Mouse (Mus musculus): ENCODE data around the gene Hck. TPM values are rescaled to one million over a fixed set of nuclear protein-coding genes. Genes with fewer than 3 reads are reported as not detected.

Gene Hck
- polyA plus RNA-seq, 1 experiment from 2014 or later, result 13.3 TPM

GRCm38 (mm10) chr2:153194255-153194654 lies 86.0 kb downstream of the Hck start:
- TF ChIP-seq CTCF (IDR thresholded peaks at IDR 0.05; ENCODE audit: low read depth), result no peak
- no peak for TF ChIP-seq EP300 (IDR thresholded peaks at IDR 0.05; ENCODE audit: low read depth)
- Histone ChIP-seq H3K27me3 (ENCODE audit: insufficient read depth, low read length) (no peaks in the 10 kb centered on the region), H3K4me2 (ENCODE audit: low read depth, low read length) (no peak overlapping the region), H3K4me3 (ENCODE audit: low read depth, low read length) (no peak overlapping the region), H3K36me3 (replicated peaks; ENCODE audit: insufficient read depth, low read length) (peaks cover 73% of the 10 kb centered on the region), H3K4me1 (ENCODE audit: insufficient read depth) (no peaks in the 10 kb centered on the region), H3K9ac (replicated peaks) (no peak overlapping the region), H3K27ac (ENCODE audit: low read depth) (no peak overlapping the region), H3K9me3 (ENCODE audit: low read length) (no peaks in the 10 kb centered on the region)
- DNase-seq (no peak), ATAC-seq (no peak)
- WGBS (ENCODE audit: insufficient replicate concordance), result 62% methylated on average over 3 of the region's 3 CpGs

- Histone ChIP-seq H3K4me3 (ENCODE audit: low read depth, low read length) (no peak overlapping the region), H3K27me3 (ENCODE audit: insufficient read depth, low read length) (no peaks in the 10 kb centered on the region), H3K27ac (ENCODE audit: low read depth) (peak overlapping the region; percentile 40; the same call in 1 of the 2 replicates), H3K4me2 (ENCODE audit: low read depth, low read length) (no peak overlapping the region), H3K36me3 (replicated peaks; ENCODE audit: insufficient read depth, low read length) (peaks cover 58% of the 10 kb centered on the region), H3K9ac (replicated peaks) (no peak overlapping the region), H3K4me1 (ENCODE audit: insufficient read depth) (no peaks in the 10 kb centered on the region), H3K9me3 (ENCODE audit: low read length) (no peaks in the 10 kb centered on the region)
- DNase-seq, result no peak
- 26% methylated on average over 5 of the region's 5 CpGs for WGBS (ENCODE audit: insufficient replicate concordance)
- peak; percentile 17; the same call in 1 of the 2 replicates for ATAC-seq
- no peak for TF ChIP-seq EP300 (IDR thresholded peaks at IDR 0.05; ENCODE audit: low read depth)
- no peak for TF ChIP-seq CTCF (IDR thresholded peaks at IDR 0.05; ENCODE audit: low read depth)
Measured at GRCm38 (mm10) chr2:153198485-153198884, 90.2 kb downstream of the Hck start.

DNA sequence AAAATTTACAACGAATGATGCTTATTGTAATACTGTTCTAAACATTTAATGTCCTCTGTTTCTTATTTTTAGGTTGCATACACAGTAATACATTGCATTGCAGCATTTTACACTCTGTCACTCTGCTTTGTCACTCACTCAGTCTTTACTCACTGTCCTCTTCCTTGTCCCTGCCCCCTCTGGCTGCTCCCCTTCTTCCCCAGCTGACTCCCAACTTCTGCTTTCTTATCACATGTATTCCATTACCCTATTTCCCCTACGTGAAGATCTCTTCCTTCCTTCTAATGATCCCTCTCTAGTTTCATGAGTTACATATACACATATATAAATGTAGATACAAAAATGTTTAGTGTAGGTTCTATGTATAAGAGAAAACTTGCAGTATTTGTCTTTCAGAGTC lies 90.8 kb downstream of the Hck start:
- DNase-seq (no peak), ATAC-seq (no peak)
- H3K9ac ChIP-seq (replicated peaks), result no peak overlapping the region
- H3K27me3 ChIP-seq (ENCODE audit: insufficient read depth, low read length), result no peaks in the 10 kb centered on the region
- no peak overlapping the region for H3K4me3 ChIP-seq (ENCODE audit: low read depth, low read length)
- no peak overlapping the region for H3K27ac ChIP-seq (ENCODE audit: low read depth)
- WGBS (ENCODE audit: insufficient replicate concordance), result 45% methylated on average over 2 of the region's 2 CpGs
- peaks cover 58% of the 10 kb centered on the region for H3K36me3 ChIP-seq (replicated peaks; ENCODE audit: insufficient read depth, low read length)
- H3K4me2 ChIP-seq (ENCODE audit: low read depth, low read length), result no peak overlapping the region
- H3K9me3 ChIP-seq (ENCODE audit: low read length), result no peaks in the 10 kb centered on the region
- TF ChIP-seq CTCF (IDR thresholded peaks at IDR 0.05; ENCODE audit: low read depth), result no peak
- TF ChIP-seq EP300 (IDR thresholded peaks at IDR 0.05; ENCODE audit: low read depth), result no peak
- no peaks in the 10 kb centered on the region for H3K4me1 ChIP-seq (ENCODE audit: insufficient read depth)

Other genes starting within 250 kb of the Hck start
- 0.25 TPM in 1 of 2 replicates, not detected in the other for gene Mylk2, start 197.1 kb upstream of the Hck start, polyA plus RNA-seq (2015; fragmentation: Nextera tagmentation; extraction: Ambion mirVana)
- 0.50 and 0.74 TPM in 2 replicates for gene Foxs1, start 175.3 kb upstream of the Hck start, polyA plus RNA-seq (2015; fragmentation: Nextera tagmentation; extraction: Ambion mirVana)
- gene Dusp15, start 156.8 kb upstream of the Hck start, polyA plus RNA-seq (2015; fragmentation: Nextera tagmentation; extraction: Ambion mirVana), result not detected in 2 replicates
- gene Ttll9, start 146.0 kb upstream of the Hck start, polyA plus RNA-seq (2015; fragmentation: Nextera tagmentation; extraction: Ambion mirVana), result 0.18 and 0.31 TPM in 2 replicates
- gene Pdrg1, start 93.0 kb upstream of the Hck start, polyA plus RNA-seq (2015; fragmentation: Nextera tagmentation; extraction: Ambion mirVana), result 26.0 and 26.2 TPM in 2 replicates
- gene Xkr7, start 76.6 kb upstream of the Hck start, polyA plus RNA-seq (2015; fragmentation: Nextera tagmentation; extraction: Ambion mirVana), result not detected in 2 replicates
- 0.89 and 1.1 TPM in 2 replicates for gene Ccm2l, start 42.5 kb upstream of the Hck start, polyA plus RNA-seq (2015; fragmentation: Nextera tagmentation; extraction: Ambion mirVana)
- gene Tm9sf4, start 52.8 kb downstream of the Hck start, polyA plus RNA-seq (2015; fragmentation: Nextera tagmentation; extraction: Ambion mirVana), result 24.4 and 24.7 TPM in 2 replicates
- 1.1 TPM in 2 replicates for gene Tspyl3, start 117.0 kb downstream of the Hck start, polyA plus RNA-seq (2015; fragmentation: Nextera tagmentation; extraction: Ambion mirVana)
- gene Plagl2, start 133.0 kb downstream of the Hck start, polyA plus RNA-seq (2015; fragmentation: Nextera tagmentation; extraction: Ambion mirVana), result 4.3 and 4.4 TPM in 2 replicates
- gene Pofut1, start 133.1 kb downstream of the Hck start, polyA plus RNA-seq (2015; fragmentation: Nextera tagmentation; extraction: Ambion mirVana), result 1.4 and 1.7 TPM in 2 replicates
- 1.3 and 1.7 TPM in 2 replicates for gene Kif3b, start 182.9 kb downstream of the Hck start, polyA plus RNA-seq (2015; fragmentation: Nextera tagmentation; extraction: Ambion mirVana)
- gene Asxl1, start 237.4 kb downstream of the Hck start, polyA plus RNA-seq (2015; fragmentation: Nextera tagmentation; extraction: Ambion mirVana), result 5.1 and 5.7 TPM in 2 replicates

All from liver, postnatal 0 days (tissue).